In the genomic region with DNA sequence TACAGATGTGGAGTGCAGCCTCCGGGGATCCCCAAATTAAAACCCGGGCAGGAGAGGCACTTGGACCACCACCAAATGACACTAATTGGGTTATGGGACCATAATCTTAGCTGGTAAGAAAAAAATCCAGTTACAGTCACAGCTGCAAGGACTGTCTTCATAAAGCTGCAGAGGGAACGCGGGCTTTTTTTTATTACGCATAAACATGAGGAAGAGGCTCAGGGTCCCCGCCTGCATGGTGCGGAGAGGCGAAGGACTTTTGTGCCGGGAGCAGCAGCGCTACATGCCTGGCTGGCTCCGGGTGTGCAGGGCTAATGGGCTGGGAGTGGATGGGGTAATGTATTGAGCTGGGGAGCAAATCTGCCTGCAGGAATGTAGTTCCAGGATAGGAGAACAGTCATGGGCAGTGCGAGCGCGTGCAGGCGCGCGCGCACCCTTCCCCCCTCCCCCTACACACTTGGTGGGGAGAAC, we compare ENCODE assay signal across 8 mouse cellular contexts. TPM values are rescaled to one million over a fixed set of nuclear protein-coding genes. Genes with fewer than 3 reads are reported as not detected.
DNase-seq lines count a peak whose midpoint lies in the region; ATAC-seq lines count a peak whose summit lies in the region.

No protein-coding gene starts in this region.

- peak overlapping the region; percentile 65 for H3K4me2 ChIP-seq in hindbrain, embryonic 13.5 days
- peak overlapping the region; percentile 62 for H3K4me2 ChIP-seq in liver, embryonic 16.5 days (ENCODE audit: low read depth, low read length)
- peak overlapping the region; percentile 96 for H3K4me2 ChIP-seq in stomach, embryonic 15.5 days

- DNase-seq in frontal cortex, postnatal 36 days (ENCODE audit: low spot score in 2 of 2) = peak; percentile 35 to 40
- DNase-seq in frontal cortex, postnatal 25 days (ENCODE audit: low spot score in 2 of 2) = no peak
- peak; percentile 13 for DNase-seq in ovary, postnatal 36 days (ENCODE audit: low spot score)
- no peak for DNase-seq in ovary, postnatal 10 days (ENCODE audit: low spot score)
- DNase-seq in B cell, adult 2 months = no peak

- H3K27ac ChIP-seq in hindbrain, embryonic 13.5 days = peak overlapping the region; percentile 97
- no peak overlapping the region for H3K27ac ChIP-seq in liver, embryonic 16.5 days (ENCODE audit: low read length)
- peak overlapping the region; percentile 82 for H3K27ac ChIP-seq in stomach, embryonic 15.5 days

- no peaks in the 10 kb centered on the region for H3K9me3 ChIP-seq in hindbrain, embryonic 13.5 days
- no peaks in the 10 kb centered on the region for H3K9me3 ChIP-seq in liver, embryonic 16.5 days (replicated peaks; ENCODE audit: control insufficient read depth, low read length)
- H3K9me3 ChIP-seq in stomach, embryonic 15.5 days = no peaks in the 10 kb centered on the region

- peaks cover 17% of the 10 kb centered on the region for H3K27me3 ChIP-seq in hindbrain, embryonic 13.5 days
- peaks cover 36% of the 10 kb centered on the region for H3K27me3 ChIP-seq in liver, embryonic 16.5 days (ENCODE audit: control insufficient read depth, insufficient read depth, low read depth, low read length)
- H3K27me3 ChIP-seq in stomach, embryonic 15.5 days (replicated peaks) = peaks cover 8% of the 10 kb centered on the region; the same call in 1 of the 2 replicates

- peak; percentile 75 for ATAC-seq in hindbrain, embryonic 13.5 days (ENCODE audit: low FRiP score)
- ATAC-seq in liver, embryonic 16.5 days (ENCODE audit: low read depth) = no peak
- ATAC-seq in stomach, embryonic 15.5 days (ENCODE audit: insufficient read depth, low FRiP score, low read depth) = peak; percentile 28; the same call in 1 of the 2 replicates

- H3K9ac ChIP-seq in hindbrain, embryonic 13.5 days = peak overlapping the region; percentile 71
- H3K9ac ChIP-seq in liver, embryonic 16.5 days (ENCODE audit: low read depth, low read length) = no peak overlapping the region
- 0 out of 2 replicates have a peak overlapping the region, but pooled peaks have one; percentile 25 for H3K9ac ChIP-seq in stomach, embryonic 15.5 days

- WGBS in hindbrain, embryonic 13.5 days = 0% methylated on average over 18 of the region's 18 CpGs
- WGBS in liver, embryonic 16.5 days (ENCODE audit: insufficient replicate concordance) = 6% methylated on average over 18 of the region's 18 CpGs
- WGBS in stomach, embryonic 15.5 days = 3% methylated on average over 18 of the region's 18 CpGs

- H3K4me3 ChIP-seq in hindbrain, embryonic 13.5 days = peak overlapping the region; percentile 38
- H3K4me3 ChIP-seq in liver, embryonic 16.5 days (ENCODE audit: low read depth, low read length) = peak overlapping the region; percentile 48
- peak overlapping the region; percentile 44 for H3K4me3 ChIP-seq in stomach, embryonic 15.5 days (replicated peaks)

- peaks cover 49% of the 10 kb centered on the region for H3K4me1 ChIP-seq in hindbrain, embryonic 13.5 days (replicated peaks)
- H3K4me1 ChIP-seq in liver, embryonic 16.5 days (ENCODE audit: control insufficient read depth, low read depth, low read length) = no peaks in the 10 kb centered on the region; the same call in 1 of the 2 replicates
- H3K4me1 ChIP-seq in stomach, embryonic 15.5 days = peaks cover 37% of the 10 kb centered on the region

- no peaks in the 10 kb centered on the region for H3K36me3 ChIP-seq in hindbrain, embryonic 13.5 days
- no peaks in the 10 kb centered on the region for H3K36me3 ChIP-seq in liver, embryonic 16.5 days (ENCODE audit: control insufficient read depth, insufficient read depth)
- no peaks in the 10 kb centered on the region for H3K36me3 ChIP-seq in stomach, embryonic 15.5 days

RNA-seq across cellular contexts. Expression of a gene that starts 20.3 kb away (rescaled TPM):
- 26.0 and 27.5 TPM in 2 replicates for polyA plus RNA-seq in hindbrain, embryonic 13.5 days (2015; fragmentation: Nextera tagmentation; extraction: Ambion mirVana)
- polyA plus RNA-seq in liver, embryonic 16.5 days (2015; fragmentation: Nextera tagmentation; extraction: Ambion mirVana) = 0.07 and 0.22 TPM in 2 replicates
- 18.4 and 19.3 TPM in 2 replicates for polyA plus RNA-seq in stomach, embryonic 15.5 days (2015; fragmentation: Nextera tagmentation; extraction: Ambion mirVana)

Comparison
In these comparisons a context has a peak if more than half of its experiments do, and no peak if none do; other contexts are left out.
1. DNase-seq: peak in frontal cortex, postnatal 36 days (2 of 2) and ovary, postnatal 36 days (single experiment); none in frontal cortex, postnatal 25 days (0 of 2), ovary, postnatal 10 days (single experiment) and B cell, adult 2 months (0 of 2).
2. RNA of a gene that starts 20.3 kb away (polyA plus RNA-seq): 26.0 to 27.5 TPM in hindbrain, embryonic 13.5 days and 18.4 to 19.3 TPM in stomach, embryonic 15.5 days; 0.07 to 0.22 TPM in liver, embryonic 16.5 days; every median in the first group is over 10 times any median in the second.
3. Peak in every context shown above with its lines, with median percentiles within 50 percentile points of each other: H3K4me2 ChIP-seq and H3K4me3 ChIP-seq.